Mouse (Mus musculus) spleen, adult 2 months (tissue): Measurements from ENCODE around the gene Bcl3.

Experiments used
- CTCF ChIP-seq: fragments of 200-500 bp; IDR thresholded peaks from 2 replicates; pipeline ENCODE4 v1.5.1; 2011; ENCODE audit warnings: mild to moderate bottlenecking, inconsistent platforms; ENCODE audit not compliant: insufficient read depth, insufficient read length, insufficient replicate concordance; ENCODE audit errors: extremely low read depth
- POLR2A ChIP-seq: fragments of 200-500 bp; IDR thresholded peaks from 2 replicates; pipeline ENCODE4 v1.6.1; 2011; ENCODE audit warnings: low read depth, low read length, inconsistent platforms

- TF ChIP-seq CTCF (no peak), POLR2A (no peak)
Observed at GRCm38 (mm10) chr7:19785874-19786458, 36.6 kb downstream of the Bcl3 start.
